Mouse (Mus musculus) thymus, adult 2 months (tissue): Measurements from ENCODE around the gene Ect2l. TPM values are rescaled to one million over a fixed set of nuclear protein-coding genes. Genes with fewer than 3 reads are reported as not detected.

Source experiments
- DNase-seq: peaks from one replicate; pipeline ENCODE4 v3.0.0; 2021
- H3K27ac ChIP-seq: fragments of 200-500 bp; 2 replicates; pipeline ENCODE4 v1.5.1; 2012; ENCODE audit warnings: low read length, control low read depth; ENCODE audit not compliant: control insufficient read depth, insufficient read depth
- H3K27me3 ChIP-seq: fragments of 200-500 bp; 2 replicates; pipeline ENCODE4 v1.6.1; 2012; ENCODE audit warnings: mild to moderate bottlenecking, low read length, moderate library complexity, mixed read lengths; ENCODE audit not compliant: control insufficient read depth, insufficient read depth
- H3K36me3 ChIP-seq: fragments of 200-500 bp; 2 replicates; pipeline ENCODE4 v1.6.1; 2012; ENCODE audit warnings: mild to moderate bottlenecking, low read length, moderate library complexity; ENCODE audit not compliant: control insufficient read depth, insufficient read depth
- H3K4me1 ChIP-seq: fragments of 200-500 bp; replicated peaks from 2 replicates; pipeline ENCODE4 v1.6.1; 2012; ENCODE audit warnings: low read length; ENCODE audit not compliant: control insufficient read depth, insufficient read depth
- H3K4me3 ChIP-seq: fragments of 200-500 bp; 2 replicates; pipeline ENCODE4 v1.5.1; 2012; ENCODE audit warnings: mild to moderate bottlenecking, low read length, control low read depth, moderate library complexity; ENCODE audit not compliant: control insufficient read depth, insufficient read depth
- CTCF ChIP-seq: fragments of 200-500 bp; IDR thresholded peaks from 2 replicates; pipeline ENCODE4 v1.5.1; 2012; ENCODE audit warnings: mild to moderate bottlenecking, control low read depth, low read length, moderate library complexity, borderline replicate concordance; ENCODE audit not compliant: control insufficient read depth, poor library complexity, insufficient read depth; ENCODE audit errors: extremely low read depth
- POLR2A ChIP-seq: fragments of 200-500 bp; IDR thresholded peaks from 2 replicates; pipeline ENCODE4 v1.6.1; 2012; ENCODE audit warnings: mild to moderate bottlenecking, low read length, control low read depth, moderate library complexity; ENCODE audit not compliant: control insufficient read depth, poor library complexity, insufficient read depth; ENCODE audit errors: extremely low read depth
- WGBS: fragments of 180-500 bp; shearing (Covaris S2); methylation state at CpG from one replicate; pipeline ENCODE4 v1.1.7; 2018; 5-methylcytosine and 5-hydroxymethylcytosine counted together
- polyA plus RNA-seq: library from polyadenylated mRNA; depleted of rRNA; stranded (reverse); fragments of >200 nt; gene quantifications from 2 replicates; pipeline ENCODE4 v1.2.3, GENCODE M21; 2012

Ect2l gene
- polyA plus RNA-seq, 1 experiment = 0.22 TPM

GRCm38 (mm10) chr10:18194156-18194555 is 16.5 kb downstream of the Ect2l start:
- TF ChIP-seq CTCF = no peak
- TF ChIP-seq POLR2A = no peak
- WGBS = 93% methylated on average over 11 of the region's 11 CpGs
- peaks cover 4% of the 10 kb centered on the region for H3K4me1 ChIP-seq
- DNase-seq = no peak
- H3K36me3 ChIP-seq = no peaks in the 10 kb centered on the region
- H3K27ac ChIP-seq = no peak overlapping the region
- H3K27me3 ChIP-seq = no peaks in the 10 kb centered on the region
- no peak overlapping the region for H3K4me3 ChIP-seq

- no peak for DNase-seq
- no peak for TF ChIP-seq POLR2A
- TF ChIP-seq CTCF = no peak
- WGBS = 6% methylated on average over 11 of the region's 11 CpGs
Measured at GRCm38 (mm10) chr10:18193221-18193620, 17.5 kb downstream of the Ect2l start.

GRCm38 (mm10) chr10:18191706-18192105 is 19.0 kb downstream of the Ect2l start:
- Histone ChIP-seq H3K4me1 (peaks cover 4% of the 10 kb centered on the region), H3K27ac (no peak overlapping the region), H3K4me3 (no peak overlapping the region), H3K36me3 (no peaks in the 10 kb centered on the region), H3K27me3 (no peaks in the 10 kb centered on the region)
- no peak for TF ChIP-seq POLR2A
- TF ChIP-seq CTCF = no peak
- no peak for DNase-seq
- 20% methylated on average over 8 of the region's 8 CpGs for WGBS

More at GRCm38 (mm10) chr10:18193221-18193620, 17.5 kb downstream of the Ect2l start:
- peaks cover 4% of the 10 kb centered on the region for H3K4me1 ChIP-seq
- no peaks in the 10 kb centered on the region for H3K36me3 ChIP-seq
- H3K27ac ChIP-seq = no peak overlapping the region
- no peaks in the 10 kb centered on the region for H3K27me3 ChIP-seq
- H3K4me3 ChIP-seq = no peak overlapping the region

GRCm38 (mm10) chr10:18189498-18189897 is 21.2 kb downstream of the Ect2l start:
- no peak overlapping the region for H3K27ac ChIP-seq
- 81% methylated on average over 4 of the region's 4 CpGs for WGBS
- H3K4me3 ChIP-seq = no peak overlapping the region
- H3K36me3 ChIP-seq = no peaks in the 10 kb centered on the region
- TF ChIP-seq CTCF (no peak), POLR2A (no peak)
- DNase-seq = no peak
- H3K4me1 ChIP-seq = peaks cover 4% of the 10 kb centered on the region
- H3K27me3 ChIP-seq = no peaks in the 10 kb centered on the region

- H3K36me3 ChIP-seq = no peaks in the 10 kb centered on the region
- H3K27me3 ChIP-seq = no peaks in the 10 kb centered on the region
- WGBS = 91% methylated on average over 6 of the region's 6 CpGs
- no peak overlapping the region for H3K4me3 ChIP-seq
- no peak for TF ChIP-seq CTCF
- no peak for TF ChIP-seq POLR2A
- no peak overlapping the region for H3K27ac ChIP-seq
- H3K4me1 ChIP-seq = peaks cover 4% of the 10 kb centered on the region
- no peak for DNase-seq
Measured at GRCm38 (mm10) chr10:18188564-18188963, 22.1 kb downstream of the Ect2l start.

- TF ChIP-seq CTCF (no peak), POLR2A (no peak)
- H3K27me3 ChIP-seq = no peaks in the 10 kb centered on the region
- WGBS = 96% methylated on average over 5 of the region's 5 CpGs
- no peaks in the 10 kb centered on the region for H3K4me1 ChIP-seq
- no peak for DNase-seq
- no peaks in the 10 kb centered on the region for H3K36me3 ChIP-seq
- no peak overlapping the region for H3K27ac ChIP-seq
- H3K4me3 ChIP-seq = no peak overlapping the region
Measured at GRCm38 (mm10) chr10:18182246-18182645, 28.4 kb downstream of the Ect2l start.

GRCm38 (mm10) chr10:18177304-18177703 is 33.4 kb downstream of the Ect2l start:
- 80% methylated on average over 2 of the region's 2 CpGs for WGBS
- no peak for TF ChIP-seq POLR2A
- no peak for TF ChIP-seq CTCF
- H3K4me3 ChIP-seq = no peak overlapping the region
- DNase-seq = no peak
- no peaks in the 10 kb centered on the region for H3K27me3 ChIP-seq
- H3K27ac ChIP-seq = no peak overlapping the region
- H3K4me1 ChIP-seq = no peaks in the 10 kb centered on the region
- H3K36me3 ChIP-seq = no peaks in the 10 kb centered on the region
